Mouse (Mus musculus): ENCODE measurements around the gene Rin2. TPM values are rescaled to one million over a fixed set of nuclear protein-coding genes. Genes with fewer than 3 reads are reported as not detected.

Rin2 gene
- 1 to 10 TPM in 1 of 2 experiments, not detected in 1; 2.7 TPM for total RNA-seq (2023)

GRCm38 (mm10) chr2:145675142-145675755 lies at the start of gene Rin2:
Rin2 (plus strand) TSS chr2:145675215.

GRCm38 (mm10) chr2:145901861-145902260 lies 226.8 kb downstream of the Rin2 start, which contains the start of gene Naa20:
Naa20 (plus strand) TSS chr2:145902099.

GRCm38 (mm10) chr2:145934339-145935231 lies 259.6 kb downstream of the Rin2 start, which contains the start of the genes Cfap61 and Crnkl1:
Cfap61 (plus strand) TSS chr2:145934784.
Crnkl1 (minus strand) TSS chr2:145935014.

Other genes starting within 250 kb of the Rin2 start
- gene Naa20, start 226.9 kb downstream of the Rin2 start, total RNA-seq (2023), result 10 to 100 TPM; 31.3 to 32.3 TPM

Data from B cell, adult 67 days (primary cell).